Mouse (Mus musculus): ENCODE measurements at regions not wholly inside any gene's neighbourhood (a gene's known extent, or its start where the extent isn't known, plus 50 kb on each side); places are given as distances from the start of the nearest gene placed in this dataset.

- ATAC-seq (replicated peaks; ENCODE audit: poor library complexity, severe bottlenecking) = no peak
Observed at GRCm38 (mm10) chr12:118564394-118565112, 263.3 kb upstream of the Sp4 start.

- ATAC-seq (replicated peaks; ENCODE audit: poor library complexity, severe bottlenecking) = no peak
Observed at GRCm38 (mm10) chr12:118562226-118562625, 261.0 kb upstream of the Sp4 start.

- no peak for ATAC-seq (replicated peaks; ENCODE audit: poor library complexity, severe bottlenecking)
Observed at GRCm38 (mm10) chr12:118549071-118549470, 247.8 kb upstream of the Sp4 start.

- ATAC-seq (replicated peaks; ENCODE audit: poor library complexity, severe bottlenecking) = no peak
Observed at GRCm38 (mm10) chr12:118540336-118540735, 239.1 kb upstream of the Sp4 start.

GRCm38 (mm10) chr12:118530514-118530913 lies 229.3 kb upstream of the Sp4 start:
- no peak for ATAC-seq (replicated peaks; ENCODE audit: poor library complexity, severe bottlenecking)

- ATAC-seq (replicated peaks; ENCODE audit: poor library complexity, severe bottlenecking) = no peak; the same call in 1 of the 2 replicates
Observed at GRCm38 (mm10) chr12:118529428-118530361, 228.5 kb upstream of the Sp4 start.

GRCm38 (mm10) chr12:118521770-118522169 lies 220.5 kb upstream of the Sp4 start:
- ATAC-seq (replicated peaks; ENCODE audit: poor library complexity, severe bottlenecking) = no peak

- ATAC-seq (replicated peaks; ENCODE audit: poor library complexity, severe bottlenecking) = no peak
Observed at GRCm38 (mm10) chr12:118521329-118521728, 220.1 kb upstream of the Sp4 start.

- ATAC-seq (replicated peaks; ENCODE audit: poor library complexity, severe bottlenecking) = no peak
Observed at GRCm38 (mm10) chr12:118519801-118520327, 218.6 kb upstream of the Sp4 start.

- no peak for ATAC-seq (replicated peaks; ENCODE audit: poor library complexity, severe bottlenecking)
Observed at GRCm38 (mm10) chr12:118510989-118511388, 209.7 kb upstream of the Sp4 start.

GRCm38 (mm10) chr12:118508972-118509917 lies 208.0 kb upstream of the Sp4 start:
- ATAC-seq (replicated peaks; ENCODE audit: poor library complexity, severe bottlenecking) = peak; percentile 77

GRCm38 (mm10) chr12:118500392-118500791 lies 199.2 kb upstream of the Sp4 start:
- ATAC-seq (replicated peaks; ENCODE audit: poor library complexity, severe bottlenecking) = no peak

GRCm38 (mm10) chr12:118488038-118488437 lies 186.8 kb upstream of the Sp4 start:
- ATAC-seq (replicated peaks; ENCODE audit: poor library complexity, severe bottlenecking) = no peak

GRCm38 (mm10) chr12:118486434-118486833 lies 185.2 kb upstream of the Sp4 start:
- no peak for ATAC-seq (replicated peaks; ENCODE audit: poor library complexity, severe bottlenecking)

GRCm38 (mm10) chr12:118481347-118481746 lies 180.1 kb upstream of the Sp4 start:
- ATAC-seq (replicated peaks; ENCODE audit: poor library complexity, severe bottlenecking) = no peak

- no peak for ATAC-seq (replicated peaks; ENCODE audit: poor library complexity, severe bottlenecking)
Observed at GRCm38 (mm10) chr12:118474732-118475131, 173.5 kb upstream of the Sp4 start.

GRCm38 (mm10) chr12:118466837-118467236 lies 165.6 kb upstream of the Sp4 start:
- ATAC-seq (replicated peaks; ENCODE audit: poor library complexity, severe bottlenecking) = no peak

- peak; percentile 84 for ATAC-seq (replicated peaks; ENCODE audit: poor library complexity, severe bottlenecking)
Observed at GRCm38 (mm10) chr12:118457493-118458408, 156.5 kb upstream of the Sp4 start.

- no peak for ATAC-seq (replicated peaks; ENCODE audit: poor library complexity, severe bottlenecking)
Observed at GRCm38 (mm10) chr12:118455609-118456008, 154.4 kb upstream of the Sp4 start.

Measured in granulocyte monocyte progenitor cell, adult 5-6 weeks (primary cell).